Mouse (Mus musculus): ENCODE measurements around the gene Bcl9. TPM values are rescaled to one million over a fixed set of nuclear protein-coding genes. Genes with fewer than 3 reads are reported as not detected.

The Bcl9 gene
- total RNA-seq, 1 experiment from 2014 or later, result 10.8 TPM

GRCm38 (mm10) chr3:97160908-97161307 is 136.8 kb downstream of the Bcl9 start:
- ATAC-seq (replicated peaks in 1 of 2; ENCODE audit: insufficient read depth in 1 of 2, low FRiP score in 2 of 2, low TSS enrichment in 1 of 2, low read depth in 1 of 2, poor library complexity in 2 of 2, severe bottlenecking in 2 of 2), result no peak

GRCm38 (mm10) chr3:97159986-97160385 is 137.7 kb downstream of the Bcl9 start:
- ATAC-seq (replicated peaks in 1 of 2; ENCODE audit: insufficient read depth in 1 of 2, low FRiP score in 2 of 2, low TSS enrichment in 1 of 2, low read depth in 1 of 2, poor library complexity in 2 of 2, severe bottlenecking in 2 of 2), result no peak

DNA sequence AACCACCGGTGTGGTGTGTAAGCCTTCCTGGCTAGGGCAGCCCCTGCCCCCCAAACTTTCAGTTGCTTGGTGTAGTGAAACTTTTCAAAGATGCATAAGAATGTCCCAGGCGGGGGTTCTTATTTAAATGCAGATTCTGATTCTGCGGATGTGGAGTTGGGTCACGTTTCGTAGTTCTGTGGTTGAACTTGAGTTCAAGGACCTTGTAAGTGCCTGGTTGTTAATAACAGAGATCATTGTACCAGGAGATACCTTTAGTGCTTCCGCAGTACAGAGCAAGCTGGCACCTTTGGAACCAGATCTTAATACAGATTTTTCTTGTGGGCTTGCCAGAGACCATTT is 138.2 kb downstream of the Bcl9 start:
- ATAC-seq (replicated peaks in 1 of 2; ENCODE audit: insufficient read depth in 1 of 2, low FRiP score in 2 of 2, low TSS enrichment in 1 of 2, low read depth in 1 of 2, poor library complexity in 2 of 2, severe bottlenecking in 2 of 2), result no peak

GRCm38 (mm10) chr3:97158611-97159508 is 138.9 kb downstream of the Bcl9 start, which contains the start of gene Acp6:
Gene Acp6, plus strand, starts transcription at chr3:97158777.
- ATAC-seq (replicated peaks in 1 of 2; ENCODE audit: insufficient read depth in 1 of 2, low FRiP score in 2 of 2, low TSS enrichment in 1 of 2, low read depth in 1 of 2, poor library complexity in 2 of 2, severe bottlenecking in 2 of 2), result peak; percentile 87

DNA sequence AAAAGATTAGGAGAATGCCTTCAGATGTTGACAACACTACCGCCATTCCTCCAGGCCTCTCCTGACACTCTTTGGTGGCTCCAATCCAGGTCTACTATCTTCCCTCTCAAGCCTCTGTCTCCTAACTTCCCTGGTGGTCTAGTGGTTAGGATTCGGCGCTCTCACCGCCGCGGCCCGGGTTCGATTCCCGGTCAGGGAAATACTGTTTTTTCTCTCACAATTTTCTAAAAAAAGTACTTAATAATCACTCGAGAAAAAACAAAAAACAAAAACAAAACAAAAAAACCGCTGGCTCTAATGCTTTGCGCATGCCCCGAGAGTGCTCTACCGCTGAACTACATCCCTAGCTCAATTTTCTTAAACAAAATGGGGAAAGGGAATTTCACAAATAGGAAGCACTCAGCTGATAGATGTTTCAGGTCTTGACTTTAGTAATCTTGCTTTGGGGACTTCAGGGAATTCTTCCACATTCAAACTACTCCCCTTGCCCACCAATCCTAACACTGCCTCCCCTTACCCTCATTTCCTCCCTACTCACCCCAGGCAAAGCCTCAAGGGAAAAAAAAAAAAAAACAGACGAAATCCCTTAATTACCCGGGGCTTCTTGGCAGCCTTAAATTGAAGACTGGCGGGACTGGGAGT is 139.6 kb downstream of the Bcl9 start:
- no peak for ATAC-seq (replicated peaks in 1 of 2; ENCODE audit: insufficient read depth in 1 of 2, low FRiP score in 2 of 2, low TSS enrichment in 1 of 2, low read depth in 1 of 2, poor library complexity in 2 of 2, severe bottlenecking in 2 of 2)

GRCm38 (mm10) chr3:97157308-97157707 is 140.4 kb downstream of the Bcl9 start:
- no peak for ATAC-seq (replicated peaks in 1 of 2; ENCODE audit: insufficient read depth in 1 of 2, low FRiP score in 2 of 2, low TSS enrichment in 1 of 2, low read depth in 1 of 2, poor library complexity in 2 of 2, severe bottlenecking in 2 of 2)

- no peak for ATAC-seq (replicated peaks in 1 of 2; ENCODE audit: insufficient read depth in 1 of 2, low FRiP score in 2 of 2, low TSS enrichment in 1 of 2, low read depth in 1 of 2, poor library complexity in 2 of 2, severe bottlenecking in 2 of 2)
These were observed 141.3 kb downstream of the Bcl9 start for GRCm38 (mm10) chr3:97156431-97156830.

Other genes starting within 250 kb of the Bcl9 start
- 37.5 and 37.9 TPM in 2 replicates for gene Acp6, start 139.1 kb downstream of the Bcl9 start, total RNA-seq (2017)
- not detected in 2 replicates for gene Olfr1402, start 124.1 kb upstream of the Bcl9 start, total RNA-seq (2017)

All from hematopoietic stem cell, adult 5-6 weeks (primary cell).